Mouse (Mus musculus) forebrain, embryonic 14.5 days (tissue): Measurements from ENCODE around the gene Cirbp. TPM values are rescaled to one million over a fixed set of nuclear protein-coding genes. Genes with fewer than 3 reads are reported as not detected.
"Not testable (repeated sequence)": the region's sequence is repeated elsewhere in the genome, so short reads cannot be mapped to it uniquely, and the experiment has no call there.

Source experiments
- ATAC-seq: fragments of 200-750 bp; cut with Nextera tagmentation; 2 replicates; pipeline ENCODE4 v1.8.0; 2017; ENCODE audit warnings: mild to moderate bottlenecking, moderate library complexity
- DNase-seq: peaks from one replicate; pipeline ENCODE4 v3.0.0-alpha.2; 2015; ENCODE audit warnings: low spot score
- H3K27ac ChIP-seq: fragments of 300-500 bp; sonication (generic); 2 replicates; pipeline ENCODE4 v1.5.1; 2014; ENCODE audit warnings: low read depth, mild to moderate bottlenecking, control low read depth, low read length, moderate library complexity
- H3K27me3 ChIP-seq: fragments of 300-500 bp; sonication (generic); replicated peaks from 2 replicates; pipeline ENCODE4 v1.6.1; 2014; ENCODE audit warnings: low read length, control low read depth, mixed read lengths; ENCODE audit not compliant: control insufficient read depth, insufficient read depth
- H3K36me3 ChIP-seq: fragments of 300-500 bp; sonication (generic); 2 replicates; pipeline ENCODE4 v1.6.1; 2014; ENCODE audit warnings: low read length, control low read depth; ENCODE audit not compliant: control insufficient read depth, insufficient read depth
- H3K4me1 ChIP-seq: fragments of 300-500 bp; sonication (generic); 2 replicates; pipeline ENCODE4 v1.6.1; 2014; ENCODE audit warnings: antibody characterized with exemption, low read length, control low read depth; ENCODE audit not compliant: control insufficient read depth, insufficient read depth
- H3K4me2 ChIP-seq: fragments of 300-500 bp; sonication (generic); 2 replicates; pipeline ENCODE4 v1.6.1; 2014; ENCODE audit warnings: mild to moderate bottlenecking, control low read depth, low read length
- H3K4me3 ChIP-seq: fragments of 300-500 bp; sonication (generic); 2 replicates; pipeline ENCODE4 v1.5.1; 2014; ENCODE audit warnings: low read depth, low read length, control low read depth
- H3K9ac ChIP-seq: fragments of 300-500 bp; sonication (generic); 2 replicates; pipeline ENCODE4 v1.6.1; 2014; ENCODE audit warnings: mild to moderate bottlenecking, low read length, control low read depth, moderate library complexity
- H3K9me3 ChIP-seq: fragments of 300-500 bp; sonication (generic); replicated peaks from 2 replicates; pipeline ENCODE4 v1.6.1; 2016; ENCODE audit warnings: low read length, control low read depth, mixed read lengths; ENCODE audit not compliant: control insufficient read depth
- WGBS: fragments of 180-500 bp; shearing (Covaris S2); extraction: QIAGEN DNeasy Blood & Tissue Kit; methylation state at CpG from one replicate; pipeline ENCODE4 v1.1.7; 2014; 5-methylcytosine and 5-hydroxymethylcytosine counted together
- polyA plus RNA-seq: library from polyadenylated mRNA; unstranded; fragments of >200 nt; fragmentation: Nextera tagmentation; extraction: Ambion mirVana; gene quantifications from 2 replicates; pipeline ENCODE4 v1.2.1, GENCODE M21; 2014

The Cirbp gene
- polyA plus RNA-seq, 1 experiment from 2014 or later: 266 TPM

DNA sequence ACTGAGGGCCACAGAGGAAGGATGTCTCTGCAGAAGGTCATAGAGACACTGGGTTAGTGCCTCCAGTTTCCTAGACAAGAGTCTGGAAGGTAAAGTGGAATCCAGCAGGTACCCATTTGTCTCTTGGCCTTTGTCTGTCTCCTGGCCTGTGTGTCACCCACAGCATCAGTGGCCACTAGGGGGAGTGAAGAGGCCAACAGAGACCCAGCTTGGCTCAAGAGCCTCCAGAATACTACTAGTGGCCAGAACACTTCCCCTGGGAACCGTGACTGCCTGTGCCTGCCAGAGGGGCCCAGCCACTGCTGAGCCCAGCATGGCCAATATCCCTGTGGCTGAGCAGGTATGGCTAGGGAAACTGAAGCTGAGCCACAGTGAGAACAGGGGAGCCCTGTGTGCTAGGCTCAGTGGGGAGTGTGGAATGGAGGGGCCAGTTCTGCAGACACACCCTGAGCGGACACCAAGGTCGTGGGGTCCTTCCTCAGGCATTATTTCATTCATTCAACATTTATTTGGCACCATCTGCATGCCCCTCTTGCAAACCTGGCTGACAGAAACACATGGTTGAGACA is 33.7 kb downstream of the Cirbp start:
- peak; percentile 90 for DNase-seq
- no peaks in the 10 kb centered on the region for H3K36me3 ChIP-seq
- no peaks in the 10 kb centered on the region for H3K27me3 ChIP-seq
- peak; percentile 82 for ATAC-seq
- no peaks in the 10 kb centered on the region for H3K9me3 ChIP-seq
- H3K27ac ChIP-seq: no peak overlapping the region
- H3K4me3 ChIP-seq: no peak overlapping the region
- H3K4me1 ChIP-seq: peaks cover 4% of the 10 kb centered on the region; the same call in 1 of the 2 replicates
- WGBS: 65% methylated on average over 3 of the region's 3 CpGs
- H3K4me2 ChIP-seq: no peak overlapping the region
- no peak overlapping the region for H3K9ac ChIP-seq

DNA sequence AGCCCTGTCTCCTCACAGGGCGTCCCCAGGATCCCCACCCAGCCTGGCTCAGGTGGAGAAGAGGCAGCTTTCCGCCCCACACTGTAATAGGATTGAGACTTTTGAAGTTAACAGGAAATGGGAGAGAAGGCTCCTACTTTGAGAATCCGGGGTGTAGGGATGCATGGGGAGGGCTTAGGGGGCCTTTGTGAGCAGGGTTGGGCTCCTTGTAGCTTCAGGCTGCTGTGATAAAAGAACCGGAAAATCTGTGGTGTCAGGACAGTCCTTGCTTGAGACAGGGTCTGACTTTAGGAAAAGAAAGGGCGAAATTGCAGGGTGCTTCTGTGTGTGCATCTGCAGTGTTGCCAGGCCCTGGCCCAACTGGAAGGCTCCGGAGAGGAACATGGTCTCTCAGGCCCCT is 34.7 kb downstream of the Cirbp start:
- Histone ChIP-seq H3K27ac (no peak overlapping the region), H3K36me3 (no peaks in the 10 kb centered on the region), H3K4me1 (peaks cover 4% of the 10 kb centered on the region; the same call in 1 of the 2 replicates), H3K27me3 (no peaks in the 10 kb centered on the region), H3K4me2 (no peak overlapping the region), H3K9ac (no peak overlapping the region), H3K4me3 (no peak overlapping the region), H3K9me3 (no peaks in the 10 kb centered on the region)
- WGBS: 73% methylated on average over 6 of the region's 6 CpGs
- no peak for ATAC-seq
- DNase-seq: no peak

DNA sequence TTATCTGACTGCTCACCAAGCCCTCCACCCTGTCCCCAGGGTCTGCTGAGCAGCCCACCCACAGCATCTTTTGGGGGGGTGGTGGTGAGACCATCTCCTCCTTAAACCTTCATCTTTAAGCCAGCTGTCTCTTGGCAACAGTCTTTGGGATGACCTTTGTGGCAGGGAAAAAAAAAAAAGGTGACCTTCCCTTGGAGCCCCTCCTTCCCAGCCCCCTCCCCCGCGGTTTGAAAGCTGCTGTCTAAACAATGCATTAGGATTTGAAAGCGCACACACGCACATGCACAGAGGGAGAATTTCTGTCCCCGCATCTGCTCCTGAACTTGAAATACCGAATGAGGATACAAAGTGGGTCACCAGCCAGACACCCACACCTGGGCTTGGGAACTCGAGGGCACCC is 38.3 kb downstream of the Cirbp start:
- peak overlapping the region; percentile 7; the same call in 1 of the 2 replicates for H3K9ac ChIP-seq
- H3K27ac ChIP-seq: no peak overlapping the region
- no peaks in the 10 kb centered on the region for H3K9me3 ChIP-seq
- WGBS: 13% methylated on average over 7 of the region's 7 CpGs
- H3K4me2 ChIP-seq: no peak overlapping the region
- no peaks in the 10 kb centered on the region for H3K27me3 ChIP-seq
- peak; percentile 25 for DNase-seq
- no peak overlapping the region for H3K4me3 ChIP-seq
- ATAC-seq: no peak
- no peaks in the 10 kb centered on the region for H3K36me3 ChIP-seq
- H3K4me1 ChIP-seq: peaks cover 9% of the 10 kb centered on the region

DNA sequence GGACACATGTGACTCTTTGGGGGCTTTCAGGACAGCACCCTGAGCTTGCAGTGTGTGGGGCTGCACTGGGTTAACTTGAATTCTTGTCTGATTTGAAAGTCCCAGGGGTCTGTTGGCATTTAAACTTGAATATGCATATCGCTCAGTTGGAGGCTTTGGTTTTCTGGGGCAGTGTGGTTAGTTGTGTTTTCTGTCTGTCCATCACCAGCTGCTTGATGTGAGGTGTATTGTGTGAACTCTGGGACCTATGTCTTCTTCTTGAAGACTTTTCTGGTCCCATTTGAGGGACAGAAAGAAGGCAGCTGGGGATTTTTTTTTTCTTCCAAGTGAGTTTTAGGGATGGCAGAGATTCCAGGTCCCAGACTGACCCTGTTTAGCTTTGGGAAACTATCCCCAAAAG is 41.4 kb downstream of the Cirbp start:
- no peak for DNase-seq
- no peaks in the 10 kb centered on the region for H3K9me3 ChIP-seq
- H3K9ac ChIP-seq: no peak overlapping the region
- no peak overlapping the region for H3K27ac ChIP-seq
- ATAC-seq: no peak
- H3K4me1 ChIP-seq: peaks cover 11% of the 10 kb centered on the region
- no peaks in the 10 kb centered on the region for H3K27me3 ChIP-seq
- no peak overlapping the region for H3K4me3 ChIP-seq
- WGBS: 53% methylated on average over 1 of the region's 1 CpGs
- H3K36me3 ChIP-seq: no peaks in the 10 kb centered on the region
- H3K4me2 ChIP-seq: no peak overlapping the region

DNA sequence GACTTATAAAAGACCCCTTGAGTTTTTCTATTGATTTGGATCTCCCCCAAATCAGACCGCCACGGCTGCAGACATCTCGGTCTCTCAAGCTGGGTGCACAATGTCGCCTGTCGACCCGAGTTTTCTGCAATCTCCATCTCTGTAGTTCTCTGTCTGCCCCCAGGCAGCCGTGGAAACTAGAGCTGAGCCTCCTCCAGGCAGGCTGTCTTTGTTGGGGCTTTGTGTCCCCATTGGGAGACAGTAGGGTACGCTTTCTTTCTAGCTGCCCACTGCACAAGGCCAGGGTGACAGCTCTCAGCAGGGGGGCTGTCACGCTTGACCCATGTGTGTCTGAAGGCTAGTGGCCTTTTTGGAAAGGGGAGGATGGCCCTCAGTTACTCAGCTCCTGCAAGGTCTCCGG is 41.9 kb downstream of the Cirbp start:
- no peak overlapping the region for H3K4me3 ChIP-seq
- H3K36me3 ChIP-seq: no peaks in the 10 kb centered on the region
- 51% methylated on average over 10 of the region's 10 CpGs for WGBS
- H3K4me2 ChIP-seq: no peak overlapping the region
- DNase-seq (no peak), ATAC-seq (no peak)
- H3K9me3 ChIP-seq: no peaks in the 10 kb centered on the region
- H3K4me1 ChIP-seq: peaks cover 11% of the 10 kb centered on the region
- H3K9ac ChIP-seq: peak overlapping the region; percentile 1; the same call in 1 of the 2 replicates
- H3K27me3 ChIP-seq: no peaks in the 10 kb centered on the region
- H3K27ac ChIP-seq: no peak overlapping the region

DNA sequence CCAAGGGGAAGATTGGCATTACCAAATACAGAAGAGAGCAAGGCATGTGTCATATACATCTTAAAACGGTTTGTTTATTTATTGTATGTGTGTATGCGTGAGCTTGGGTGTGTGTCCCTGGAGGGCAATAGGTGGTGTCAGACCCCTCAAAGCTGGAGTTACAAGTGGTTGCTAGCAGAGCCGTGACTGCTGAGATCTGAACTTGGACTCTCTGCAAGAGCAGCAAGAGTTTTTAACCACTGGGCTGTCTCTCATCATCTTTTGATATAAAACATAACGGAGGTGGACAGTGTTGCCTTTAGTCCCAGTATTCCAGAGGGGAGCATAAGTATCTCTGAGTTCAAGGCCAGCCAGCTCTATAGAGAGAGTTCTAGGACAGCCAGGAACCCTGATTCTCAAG is 42.5 kb downstream of the Cirbp start:
- WGBS: 81% methylated on average over 4 of the region's 4 CpGs
- no peak overlapping the region for H3K4me3 ChIP-seq
- DNase-seq (no peak), ATAC-seq (no peak)
- H3K36me3 ChIP-seq: no peaks in the 10 kb centered on the region
- H3K4me2 ChIP-seq: no peak overlapping the region
- no peak overlapping the region for H3K9ac ChIP-seq
- peaks cover 11% of the 10 kb centered on the region for H3K4me1 ChIP-seq
- no peaks in the 10 kb centered on the region for H3K9me3 ChIP-seq
- no peaks in the 10 kb centered on the region for H3K27me3 ChIP-seq
- peak overlapping the region; percentile 81; the same call in 1 of the 2 replicates for H3K27ac ChIP-seq

DNA sequence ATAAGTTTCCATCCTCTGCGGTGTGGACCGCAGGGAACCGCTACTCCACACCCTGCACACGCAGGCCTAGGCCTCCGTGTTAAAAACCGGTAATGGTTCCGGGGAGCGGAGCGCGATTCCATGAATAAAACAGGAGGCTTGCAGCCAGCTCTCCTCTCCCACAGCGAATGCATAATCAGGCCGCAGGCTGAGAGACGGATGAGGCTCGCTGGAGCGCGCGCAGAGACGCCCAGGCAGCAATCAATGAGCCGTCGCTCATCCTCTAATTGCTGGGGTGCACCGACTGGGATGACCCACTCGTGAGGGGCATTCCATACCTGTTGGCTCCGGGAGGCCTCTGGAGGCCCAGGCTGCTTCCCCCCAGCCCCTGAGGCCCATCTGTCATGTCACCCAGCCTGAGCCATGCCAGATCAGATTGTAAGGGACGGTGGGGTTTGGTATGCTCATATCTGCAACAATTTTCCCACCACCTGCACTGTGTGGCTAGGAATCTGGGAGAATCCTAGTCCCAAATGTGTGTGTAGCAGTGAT is 43.1 kb downstream of the Cirbp start:
- Histone ChIP-seq H3K36me3 (no peaks in the 10 kb centered on the region), H3K27ac (peak overlapping the region; percentile 81), H3K9me3 (no peaks in the 10 kb centered on the region), H3K9ac (peak overlapping the region; percentile 49), H3K4me1 (peaks cover 9% of the 10 kb centered on the region), H3K4me2 (peak overlapping the region; percentile 41), H3K27me3 (no peaks in the 10 kb centered on the region), H3K4me3 (no peak overlapping the region)
- ATAC-seq: peak; percentile 66
- 2% methylated on average over 24 of the region's 24 CpGs for WGBS
- peak; percentile 81 for DNase-seq

DNA sequence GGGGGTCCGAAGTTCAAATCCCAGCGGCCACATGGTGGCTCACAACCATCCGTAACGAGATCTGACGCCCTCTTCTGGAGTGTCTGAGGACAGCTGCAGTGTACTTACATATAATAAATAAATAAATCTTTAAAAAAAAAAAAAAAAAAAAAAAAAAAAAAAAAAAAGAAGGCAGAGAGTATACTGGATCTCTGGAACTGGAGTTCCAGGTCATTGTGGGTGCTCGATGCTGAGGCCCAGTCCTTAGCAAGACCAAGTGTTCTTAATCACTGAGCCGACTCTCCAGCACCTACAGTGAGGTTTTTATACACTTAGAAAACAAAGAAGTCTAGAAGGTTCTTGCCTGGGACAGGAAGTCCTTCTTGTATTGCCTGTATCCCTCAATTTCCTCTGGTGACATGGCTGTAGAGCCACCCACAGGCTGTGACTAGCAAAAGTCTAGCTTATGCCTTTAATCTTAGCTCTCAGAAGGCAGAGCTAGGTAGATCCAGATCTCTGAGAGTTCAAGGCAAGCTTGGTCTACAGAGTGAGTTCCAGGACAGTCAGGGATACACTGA is 45.8 kb downstream of the Cirbp start:
- not testable (repeated sequence) for H3K9ac ChIP-seq, H3K4me3 ChIP-seq, H3K27me3 ChIP-seq, H3K27ac ChIP-seq, H3K9me3 ChIP-seq, DNase-seq, H3K36me3 ChIP-seq, ATAC-seq, H3K4me2 ChIP-seq
- H3K4me1 ChIP-seq: peaks cover 14% of the 10 kb centered on the region
- WGBS: 79% methylated on average over 7 of the region's 7 CpGs

DNA sequence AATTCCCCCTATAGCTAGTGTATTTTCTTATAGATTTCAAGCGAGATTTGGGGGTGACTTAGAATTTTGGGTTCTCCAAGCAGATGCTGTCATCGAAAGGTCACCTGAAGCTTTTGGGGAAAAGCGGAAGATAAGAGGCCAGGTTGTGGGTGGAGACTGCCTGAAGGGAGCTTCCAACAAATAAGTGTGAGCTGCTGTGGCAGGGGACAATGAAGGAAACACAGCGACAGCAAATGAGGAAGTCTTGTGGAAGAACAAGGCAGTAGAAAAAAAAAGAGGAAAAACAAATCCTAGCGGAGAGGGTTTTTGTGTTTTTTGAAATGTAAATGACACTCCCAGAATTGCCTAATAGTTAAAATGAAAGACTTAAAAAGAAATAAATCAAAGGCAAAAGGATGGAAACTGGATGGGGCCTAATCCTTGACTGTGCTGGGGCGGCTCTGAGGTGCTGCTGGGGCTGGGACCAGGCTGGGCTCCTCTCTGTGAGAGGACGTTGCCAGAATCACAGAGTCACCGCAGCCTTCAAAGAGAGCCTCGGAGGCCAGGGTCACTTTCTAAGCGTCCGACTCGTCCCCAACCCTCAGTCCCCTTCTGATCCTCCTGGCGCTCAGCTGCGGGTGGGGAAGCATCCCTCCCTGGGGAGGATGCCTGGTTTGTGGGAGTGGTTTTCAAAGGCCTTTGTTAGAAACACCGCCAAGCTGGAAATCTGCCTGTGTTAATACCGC is 49.4 kb downstream of the Cirbp start:
- ATAC-seq (no peak), DNase-seq (no peak)
- Histone ChIP-seq H3K9ac (peak overlapping the region; percentile 42), H3K36me3 (no peaks in the 10 kb centered on the region), H3K27me3 (no peaks in the 10 kb centered on the region), H3K9me3 (no peaks in the 10 kb centered on the region), H3K4me2 (no peak overlapping the region), H3K27ac (no peak overlapping the region; the same call in 1 of the 2 replicates), H3K4me3 (no peak overlapping the region), H3K4me1 (peaks cover 6% of the 10 kb centered on the region; the same call in 1 of the 2 replicates)
- WGBS: 14% methylated on average over 16 of the region's 16 CpGs
